Mouse (Mus musculus): ENCODE data around the gene Kbtbd12. TPM values are rescaled to one million over a fixed set of nuclear protein-coding genes. Genes with fewer than 3 reads are reported as not detected.

Kbtbd12 gene
- polyA plus RNA-seq, 1 experiment from 2014 or later = not detected

DNA sequence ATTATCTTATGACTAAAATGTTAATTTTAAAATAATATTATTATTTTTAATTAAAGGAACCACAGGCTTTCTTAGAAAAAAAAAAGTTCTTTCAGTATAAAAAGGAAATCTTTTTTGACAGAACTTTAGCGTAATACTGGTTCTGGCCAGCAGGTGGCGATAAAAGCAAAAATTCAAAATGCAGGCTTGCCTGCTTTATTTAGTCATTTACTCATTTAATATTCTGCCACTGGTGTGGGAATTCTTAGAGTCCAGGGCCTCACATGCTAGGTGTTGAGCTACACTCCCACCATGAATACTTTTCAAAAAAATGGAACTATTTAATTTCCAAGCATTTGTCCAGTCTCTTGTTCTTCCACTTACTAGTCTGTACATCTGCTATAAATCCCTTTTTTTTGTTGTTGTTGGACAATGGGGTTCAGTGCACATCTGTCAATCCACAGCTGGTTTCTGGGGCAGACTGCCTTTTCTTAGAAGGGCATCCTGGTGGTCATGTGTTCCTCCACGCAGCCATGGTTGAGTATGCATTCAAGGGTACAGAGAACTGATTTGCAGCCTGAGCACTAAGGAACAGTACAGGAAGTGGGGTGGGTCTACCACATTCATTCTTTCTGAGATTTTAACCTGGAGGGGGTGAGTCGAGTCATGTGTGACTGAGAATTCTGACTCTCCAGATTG, 88.5 kb downstream of the Kbtbd12 start:
- Histone ChIP-seq H3K4me1 (ENCODE audit: control insufficient read depth, insufficient read depth, low read length) (no peaks in the 10 kb centered on the region), H3K4me3 (ENCODE audit: low read depth, low read length) (no peak overlapping the region), H3K27ac (replicated peaks; ENCODE audit: low read depth, low read length) (no peak overlapping the region), H3K36me3 (ENCODE audit: control insufficient read depth, insufficient read depth, low read length) (no peaks in the 10 kb centered on the region), H3K27me3 (ENCODE audit: control insufficient read depth, insufficient read depth, low read length) (peaks cover 6% of the 10 kb centered on the region; the same call in 1 of the 2 replicates), H3K9ac (ENCODE audit: low read length) (no peak overlapping the region), H3K4me2 (ENCODE audit: low read depth, severe bottlenecking) (no peak overlapping the region), H3K9me3 (ENCODE audit: control insufficient read depth, low read length) (no peaks in the 10 kb centered on the region)
- DNase-seq (ENCODE audit: low spot score) (peak; percentile 84), ATAC-seq (ENCODE audit: insufficient number of reproducible peaks, low FRiP score, low TSS enrichment, low read depth) (no peak)
- WGBS = 36% methylated on average over 4 of the region's 4 CpGs

DNA sequence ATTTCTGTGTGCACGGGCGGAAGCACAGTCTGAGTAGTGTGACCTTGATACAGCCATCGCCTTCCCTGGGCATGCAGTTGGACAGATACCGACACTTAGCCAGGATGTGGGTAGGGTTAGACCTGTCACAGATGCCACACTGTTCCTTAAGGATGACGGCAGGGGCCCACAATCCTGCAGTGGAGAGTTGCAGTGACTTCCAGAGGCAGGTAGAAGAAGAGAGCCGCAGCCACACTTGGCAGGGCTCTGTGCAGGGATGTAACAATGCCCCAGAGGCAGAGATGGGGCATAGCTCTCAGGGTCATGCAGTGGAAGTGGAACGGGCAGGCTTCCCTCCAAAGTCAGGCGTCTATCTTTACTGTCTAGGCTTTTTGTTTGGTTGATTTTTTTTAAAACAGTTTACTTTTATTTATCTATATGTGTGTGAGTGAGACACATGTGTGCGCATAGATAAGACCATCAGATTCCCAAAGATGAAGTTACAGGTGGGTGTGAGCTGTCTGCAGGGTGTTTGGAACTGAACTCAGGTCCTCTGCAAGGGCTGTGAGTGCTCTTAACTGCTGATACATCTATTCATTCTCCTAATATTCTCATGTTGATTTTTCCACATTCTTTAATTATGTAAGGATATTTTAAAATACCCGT, 89.2 kb downstream of the Kbtbd12 start:
- Histone ChIP-seq H3K27ac (replicated peaks; ENCODE audit: low read depth, low read length) (no peak overlapping the region), H3K4me1 (ENCODE audit: control insufficient read depth, insufficient read depth, low read length) (no peaks in the 10 kb centered on the region), H3K9me3 (ENCODE audit: control insufficient read depth, low read length) (no peaks in the 10 kb centered on the region), H3K9ac (ENCODE audit: low read length) (no peak overlapping the region), H3K27me3 (ENCODE audit: control insufficient read depth, insufficient read depth, low read length) (peaks cover 6% of the 10 kb centered on the region; the same call in 1 of the 2 replicates), H3K36me3 (ENCODE audit: control insufficient read depth, insufficient read depth, low read length) (no peaks in the 10 kb centered on the region), H3K4me3 (ENCODE audit: low read depth, low read length) (no peak overlapping the region), H3K4me2 (ENCODE audit: low read depth, severe bottlenecking) (no peak overlapping the region)
- ATAC-seq (ENCODE audit: insufficient number of reproducible peaks, low FRiP score, low TSS enrichment, low read depth) (no peak), DNase-seq (ENCODE audit: low spot score) (no peak)
- 81% methylated on average over 10 of the region's 10 CpGs for WGBS

DNA sequence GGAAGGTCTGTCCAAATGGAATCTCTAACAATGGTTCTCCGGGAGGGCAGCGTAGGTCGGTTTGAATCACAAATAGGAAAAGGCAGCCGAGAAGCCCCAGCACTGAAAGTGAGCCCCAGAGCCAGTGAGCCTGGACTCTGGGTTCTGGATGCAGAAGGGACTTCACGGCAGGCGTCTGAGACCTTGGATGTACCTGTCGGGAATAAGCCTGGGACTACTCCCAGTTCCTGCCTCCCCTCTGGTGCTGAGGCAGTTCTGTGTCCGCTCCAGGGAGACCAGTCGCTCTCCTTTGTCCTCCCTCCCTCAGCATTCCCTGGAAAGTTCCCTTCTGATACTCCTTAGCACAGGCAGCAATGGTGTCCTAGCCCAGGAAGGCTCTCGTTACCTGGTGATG, 92.4 kb downstream of the Kbtbd12 start:
- no peak overlapping the region for H3K4me3 ChIP-seq (ENCODE audit: low read depth, low read length)

DNA sequence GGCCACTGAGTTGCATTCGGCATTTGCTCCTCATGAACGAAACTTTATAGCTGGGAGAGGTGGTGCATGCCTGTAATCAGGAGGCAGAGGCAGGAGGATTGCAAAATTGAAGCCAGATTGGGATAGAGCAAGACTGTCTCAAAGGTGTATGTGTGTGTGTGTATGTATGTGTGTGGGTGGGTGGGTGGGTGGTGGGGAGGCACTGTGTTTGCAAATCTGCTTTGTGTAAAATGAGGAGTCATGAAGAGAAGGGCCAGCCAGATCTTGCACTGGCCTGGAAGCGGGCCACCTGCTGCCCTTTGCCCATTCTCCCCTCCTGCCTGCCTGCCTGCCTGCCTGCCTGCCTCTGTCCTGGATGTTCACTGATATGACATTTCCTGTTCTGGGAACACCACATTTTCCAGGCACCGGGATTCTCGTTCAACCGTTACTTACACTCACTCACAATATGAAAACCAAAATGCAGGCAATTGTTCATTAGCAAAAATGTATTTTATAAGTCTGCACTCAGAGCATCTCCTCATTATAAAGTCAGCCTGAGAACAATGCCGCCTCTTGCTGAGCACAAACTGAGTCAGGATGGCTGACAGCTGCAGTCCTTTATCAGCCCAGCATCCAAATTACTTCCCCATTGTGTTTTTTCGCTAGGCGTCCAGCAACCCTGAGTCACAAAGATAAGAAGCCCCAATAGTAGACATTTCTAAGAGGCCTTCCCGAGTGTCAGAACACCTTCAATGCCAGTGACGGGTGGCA, 92.9 kb downstream of the Kbtbd12 start:
- Histone ChIP-seq H3K9me3 (ENCODE audit: control insufficient read depth, low read length) (no peaks in the 10 kb centered on the region), H3K4me3 (ENCODE audit: low read depth, low read length) (no peak overlapping the region), H3K4me1 (ENCODE audit: control insufficient read depth, insufficient read depth, low read length) (no peaks in the 10 kb centered on the region), H3K36me3 (ENCODE audit: control insufficient read depth, insufficient read depth, low read length) (no peaks in the 10 kb centered on the region), H3K27me3 (ENCODE audit: control insufficient read depth, insufficient read depth, low read length) (peaks cover 6% of the 10 kb centered on the region; the same call in 1 of the 2 replicates), H3K4me2 (ENCODE audit: low read depth, severe bottlenecking) (no peak overlapping the region), H3K9ac (ENCODE audit: low read length) (no peak overlapping the region), H3K27ac (replicated peaks; ENCODE audit: low read depth, low read length) (no peak overlapping the region)
- 59% methylated on average over 11 of the region's 11 CpGs for WGBS
- DNase-seq (ENCODE audit: low spot score) = no peak
- ATAC-seq (ENCODE audit: insufficient number of reproducible peaks, low FRiP score, low TSS enrichment, low read depth) = no peak

More for the DNA sequence above, 92.4 kb downstream of the Kbtbd12 start:
- Histone ChIP-seq H3K9me3 (ENCODE audit: control insufficient read depth, low read length) (no peaks in the 10 kb centered on the region), H3K27ac (replicated peaks; ENCODE audit: low read depth, low read length) (no peak overlapping the region), H3K9ac (ENCODE audit: low read length) (no peak overlapping the region), H3K4me1 (ENCODE audit: control insufficient read depth, insufficient read depth, low read length) (no peaks in the 10 kb centered on the region), H3K36me3 (ENCODE audit: control insufficient read depth, insufficient read depth, low read length) (no peaks in the 10 kb centered on the region), H3K27me3 (ENCODE audit: control insufficient read depth, insufficient read depth, low read length) (peaks cover 6% of the 10 kb centered on the region; the same call in 1 of the 2 replicates), H3K4me2 (ENCODE audit: low read depth, severe bottlenecking) (no peak overlapping the region)
- no peak for DNase-seq (ENCODE audit: low spot score)
- no peak for ATAC-seq (ENCODE audit: insufficient number of reproducible peaks, low FRiP score, low TSS enrichment, low read depth)
- WGBS = 40% methylated on average over 10 of the region's 10 CpGs

DNA sequence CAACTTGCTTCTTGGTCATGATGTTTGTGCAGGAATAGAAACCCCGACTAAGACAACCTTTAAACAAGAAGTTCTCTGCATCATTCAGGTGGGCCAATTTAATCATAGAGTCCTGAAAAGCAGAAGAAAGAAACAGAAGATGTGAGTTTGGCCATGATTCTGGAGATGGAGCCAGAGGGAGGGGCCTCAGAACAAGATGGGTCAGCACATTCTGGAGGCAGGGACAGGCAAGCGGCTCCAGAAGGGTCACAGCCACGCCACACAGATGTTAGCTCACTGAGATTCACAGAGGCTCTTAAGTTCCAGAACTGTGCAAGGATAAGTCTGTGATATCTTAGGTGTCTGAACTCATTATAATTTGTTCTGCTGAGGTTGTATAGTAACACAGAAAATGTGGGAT, 93.5 kb downstream of the Kbtbd12 start:
- Histone ChIP-seq H3K36me3 (ENCODE audit: control insufficient read depth, insufficient read depth, low read length) (no peaks in the 10 kb centered on the region), H3K9me3 (ENCODE audit: control insufficient read depth, low read length) (no peaks in the 10 kb centered on the region), H3K4me2 (ENCODE audit: low read depth, severe bottlenecking) (no peak overlapping the region), H3K4me3 (ENCODE audit: low read depth, low read length) (no peak overlapping the region), H3K27me3 (ENCODE audit: control insufficient read depth, insufficient read depth, low read length) (peaks cover 6% of the 10 kb centered on the region; the same call in 1 of the 2 replicates), H3K9ac (ENCODE audit: low read length) (no peak overlapping the region), H3K4me1 (ENCODE audit: control insufficient read depth, insufficient read depth, low read length) (no peaks in the 10 kb centered on the region), H3K27ac (replicated peaks; ENCODE audit: low read depth, low read length) (no peak overlapping the region)
- WGBS = 81% methylated on average over 3 of the region's 3 CpGs
- no peak for DNase-seq (ENCODE audit: low spot score)
- ATAC-seq (ENCODE audit: insufficient number of reproducible peaks, low FRiP score, low TSS enrichment, low read depth) = no peak

DNA sequence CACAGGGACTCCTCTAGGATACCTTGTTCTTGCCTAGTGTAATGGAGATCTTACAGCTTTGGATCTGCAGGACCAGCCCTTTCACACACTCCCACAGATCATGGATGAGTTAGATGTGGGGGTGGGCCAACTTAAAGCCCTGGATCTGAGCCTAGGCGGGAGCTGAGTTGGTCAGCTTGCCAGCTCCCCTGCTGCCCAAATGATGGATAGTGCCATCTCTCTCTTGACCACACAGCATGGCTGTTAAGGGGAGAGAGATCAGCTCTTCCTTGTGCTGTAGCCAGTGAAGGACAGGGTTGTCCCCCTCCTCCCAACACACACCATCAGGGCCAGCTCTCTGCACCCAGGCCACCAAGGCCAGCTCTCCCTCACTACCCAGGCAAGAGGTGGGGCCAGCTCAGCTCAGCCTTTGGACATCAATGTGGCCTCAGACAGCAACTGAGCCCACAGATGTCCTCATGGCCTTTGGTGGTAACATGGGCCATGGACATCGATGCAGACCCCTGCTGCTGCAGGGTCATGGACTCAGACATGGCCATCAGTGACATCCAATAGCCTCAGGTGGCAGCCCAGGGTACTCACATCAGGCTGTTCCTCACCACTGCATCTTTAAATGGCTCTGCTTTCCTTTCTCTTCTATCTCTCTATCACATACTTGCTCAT, 97.5 kb downstream of the Kbtbd12 start:
- no peaks in the 10 kb centered on the region for H3K9me3 ChIP-seq (ENCODE audit: control insufficient read depth, low read length)
- ATAC-seq (ENCODE audit: insufficient number of reproducible peaks, low FRiP score, low TSS enrichment, low read depth) (no peak), DNase-seq (ENCODE audit: low spot score) (no peak)
- no peaks in the 10 kb centered on the region for H3K36me3 ChIP-seq (ENCODE audit: control insufficient read depth, insufficient read depth, low read length)
- H3K27me3 ChIP-seq (ENCODE audit: control insufficient read depth, insufficient read depth, low read length) = no peaks in the 10 kb centered on the region; the same call in 1 of the 2 replicates
- no peaks in the 10 kb centered on the region for H3K4me1 ChIP-seq (ENCODE audit: control insufficient read depth, insufficient read depth, low read length)
- H3K4me3 ChIP-seq (ENCODE audit: low read depth, low read length) = no peak overlapping the region
- H3K27ac ChIP-seq (replicated peaks; ENCODE audit: low read depth, low read length) = no peak overlapping the region
- WGBS = 69% methylated on average over 2 of the region's 2 CpGs
- no peak overlapping the region for H3K4me2 ChIP-seq (ENCODE audit: low read depth, severe bottlenecking)
- H3K9ac ChIP-seq (ENCODE audit: low read length) = no peak overlapping the region

DNA sequence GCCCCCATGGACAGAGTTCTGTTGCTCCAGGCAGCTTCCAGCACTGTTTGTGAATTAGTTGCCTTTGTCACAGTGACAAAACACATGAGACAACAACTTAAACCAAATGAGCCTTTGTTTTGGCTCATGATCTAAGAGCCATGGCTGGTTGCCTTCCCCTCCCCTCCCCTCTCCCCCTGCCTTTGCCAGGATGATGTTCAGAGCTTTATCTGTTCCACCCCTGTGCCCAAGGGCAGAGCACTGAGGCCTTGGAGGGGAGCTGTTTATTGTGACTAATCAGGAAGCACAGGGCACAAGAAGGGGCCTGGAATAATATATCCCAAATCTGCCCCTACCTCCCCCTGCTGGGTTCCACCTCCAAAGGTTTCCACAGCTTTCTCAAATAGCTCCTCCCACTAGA, 107.4 kb downstream of the Kbtbd12 start:
- H3K9me3 ChIP-seq (ENCODE audit: control insufficient read depth, low read length) = no peaks in the 10 kb centered on the region
- H3K4me2 ChIP-seq (ENCODE audit: low read depth, severe bottlenecking) = no peak overlapping the region
- no peaks in the 10 kb centered on the region for H3K4me1 ChIP-seq (ENCODE audit: control insufficient read depth, insufficient read depth, low read length)
- H3K9ac ChIP-seq (ENCODE audit: low read length) = no peak overlapping the region
- no peak overlapping the region for H3K4me3 ChIP-seq (ENCODE audit: low read depth, low read length)
- H3K27me3 ChIP-seq (ENCODE audit: control insufficient read depth, insufficient read depth, low read length) = no peaks in the 10 kb centered on the region
- no peaks in the 10 kb centered on the region for H3K36me3 ChIP-seq (ENCODE audit: control insufficient read depth, insufficient read depth, low read length)
- H3K27ac ChIP-seq (replicated peaks; ENCODE audit: low read depth, low read length) = no peak overlapping the region
- DNase-seq (ENCODE audit: low spot score) (no peak), ATAC-seq (ENCODE audit: insufficient number of reproducible peaks, low FRiP score, low TSS enrichment, low read depth) (no peak)

DNA sequence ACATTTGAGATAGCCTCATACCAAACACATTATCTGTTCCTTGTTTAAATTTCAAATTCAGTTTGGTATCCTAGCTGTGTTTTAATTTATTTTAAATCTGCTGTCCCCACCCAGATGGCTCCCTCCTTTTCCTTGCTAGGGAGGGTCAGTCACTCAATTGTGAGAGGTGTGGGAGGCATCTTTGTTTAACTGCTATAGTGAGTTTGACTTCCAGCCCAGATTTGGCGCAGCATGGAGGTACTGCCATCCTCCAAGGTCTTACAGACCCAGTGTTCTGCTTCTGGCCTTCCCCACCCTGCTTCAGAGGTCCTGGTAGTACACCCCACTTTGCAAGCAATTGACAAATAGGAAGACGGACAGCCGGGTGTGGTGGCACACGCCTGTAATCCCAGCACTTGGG, 113.7 kb downstream of the Kbtbd12 start:
- no peak overlapping the region for H3K9ac ChIP-seq (ENCODE audit: low read length)
- WGBS = 80% methylated on average over 4 of the region's 4 CpGs
- no peak for DNase-seq (ENCODE audit: low spot score)

More for the DNA sequence above, 113.7 kb downstream of the Kbtbd12 start:
- no peaks in the 10 kb centered on the region for H3K36me3 ChIP-seq (ENCODE audit: control insufficient read depth, insufficient read depth, low read length)
- no peaks in the 10 kb centered on the region for H3K9me3 ChIP-seq (ENCODE audit: control insufficient read depth, low read length)
- no peak overlapping the region for H3K27ac ChIP-seq (replicated peaks; ENCODE audit: low read depth, low read length)
- no peak overlapping the region for H3K4me3 ChIP-seq (ENCODE audit: low read depth, low read length)
- H3K27me3 ChIP-seq (ENCODE audit: control insufficient read depth, insufficient read depth, low read length) = no peaks in the 10 kb centered on the region
- no peak overlapping the region for H3K4me2 ChIP-seq (ENCODE audit: low read depth, severe bottlenecking)
- H3K4me1 ChIP-seq (ENCODE audit: control insufficient read depth, insufficient read depth, low read length) = peaks cover 5% of the 10 kb centered on the region; the same call in 1 of the 2 replicates
- ATAC-seq (ENCODE audit: insufficient number of reproducible peaks, low FRiP score, low TSS enrichment, low read depth) = no peak
